ENCODE assay signal across 14 mouse cellular contexts in the genomic region with DNA sequence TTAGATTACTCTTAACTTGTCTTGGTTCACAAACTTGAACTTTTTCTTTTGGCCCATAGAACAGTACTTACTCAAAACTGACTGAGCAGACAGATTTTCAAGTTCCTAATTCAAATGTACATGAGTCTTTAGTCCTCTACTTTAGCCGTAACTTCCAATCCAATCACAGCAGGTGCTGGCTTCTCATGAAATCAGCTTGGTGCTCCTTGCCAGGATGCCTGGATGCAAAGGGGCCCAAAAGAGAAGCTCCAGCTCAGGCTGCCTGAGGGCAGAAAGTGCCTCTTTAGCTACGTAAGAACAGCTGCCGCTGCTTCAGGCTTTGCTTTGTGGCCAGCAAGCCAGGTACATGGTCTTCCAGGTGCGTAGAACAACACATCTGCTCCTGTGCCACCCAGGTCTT.
"Had no signal": no experiment of that assay in that cellular context is flagged by ENCODE, and none has a peak within 500 bp of the region (broad histone marks: within the 10 kb centered on the region; RNA-seq: fewer than 3 reads in every experiment).

No protein-coding gene starts in this region.

- H3K27ac ChIP-seq: layer of hippocampus, adult 2 months; limb, embryonic 10.5 days; liver, embryonic 15.5 days; midbrain, embryonic 13.5 days; neural tube, embryonic 12.5 days had no signal

- H3K9ac ChIP-seq: liver, embryonic 15.5 days; midbrain, embryonic 13.5 days; neural tube, embryonic 12.5 days had no signal

- H3K27me3 ChIP-seq: liver, embryonic 15.5 days; midbrain, embryonic 13.5 days; neural tube, embryonic 12.5 days had no signal

- H3K4me3 ChIP-seq: layer of hippocampus, adult 2 months; limb, embryonic 10.5 days; liver, embryonic 15.5 days; midbrain, embryonic 13.5 days; neural tube, embryonic 12.5 days had no signal

- H3K9me3 ChIP-seq: limb, embryonic 10.5 days; liver, embryonic 15.5 days; midbrain, embryonic 13.5 days; neural tube, embryonic 12.5 days had no signal

- H3K4me1 ChIP-seq: liver, embryonic 15.5 days; neural tube, embryonic 12.5 days had no signal

- DNase-seq: kidney, postnatal 10 days; kidney, postnatal 4 days; lung, adult 2 months; lung, postnatal 36 days; right cerebral cortex, adult 18-20 months; right cerebral cortex, postnatal 25 days; thymus, postnatal 36 days had no signal

- ATAC-seq: lung, postnatal 0 days; midbrain, embryonic 13.5 days had no signal

- H3K4me2 ChIP-seq: liver, embryonic 11.5 days; liver, embryonic 15.5 days; midbrain, embryonic 13.5 days; neural tube, embryonic 12.5 days had no signal

- H3K36me3 ChIP-seq: limb, embryonic 10.5 days; liver, embryonic 15.5 days; midbrain, embryonic 13.5 days; neural tube, embryonic 12.5 days had no signal
